Mouse (Mus musculus): ENCODE data around the gene Rprd1b. TPM values are rescaled to one million over a fixed set of nuclear protein-coding genes. Genes with fewer than 3 reads are reported as not detected.

The Rprd1b gene
- polyA plus RNA-seq, 1 experiment = 13.6 TPM

GRCm38 (mm10) chr2:158064571-158065048 is 36.3 kb downstream of the Rprd1b start:
- TF ChIP-seq POLR2A (IDR thresholded peaks at IDR 0.05; ENCODE audit: low read depth, low read length) (no peak), CTCF (IDR thresholded peaks at IDR 0.05; ENCODE audit: extremely low read depth, insufficient read depth, insufficient read length, insufficient replicate concordance) (no peak)
- Histone ChIP-seq H3K36me3 (ENCODE audit: control insufficient read depth, insufficient read depth, low read length) (peaks cover 11% of the 10 kb centered on the region), H3K27me3 (ENCODE audit: control insufficient read depth, insufficient read depth, low read length) (no peaks in the 10 kb centered on the region), H3K27ac (ENCODE audit: insufficient read depth, low read length) (no peak overlapping the region), H3K4me1 (ENCODE audit: control insufficient read depth, insufficient read depth, insufficient read length) (no peaks in the 10 kb centered on the region), H3K4me3 (ENCODE audit: extremely low read depth, insufficient read depth, insufficient read length) (no peak overlapping the region)
- WGBS = 65% methylated on average over 3 of the region's 3 CpGs
- DNase-seq (ENCODE audit: low read depth in 1 of 2, low spot score in 2 of 2) = no peak

DNA sequence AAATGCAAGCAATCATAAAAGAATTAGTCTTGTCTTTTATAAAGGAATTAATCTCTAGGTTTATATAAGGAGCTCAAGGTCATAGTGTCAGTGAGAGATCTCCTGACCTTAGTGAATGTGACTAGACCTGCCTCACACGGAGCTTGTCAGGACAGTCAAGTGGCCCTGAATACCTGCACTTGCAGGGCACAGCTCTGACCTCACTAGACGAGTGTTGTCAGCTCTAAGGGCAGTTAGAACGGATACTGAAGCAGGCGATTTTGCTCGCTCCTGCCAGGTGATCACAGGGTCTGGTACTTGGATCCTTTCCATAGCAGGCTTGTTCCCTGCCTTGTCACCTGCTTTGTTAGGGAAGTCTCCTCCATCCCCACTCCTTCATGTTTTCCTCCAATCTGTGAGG is 36.8 kb downstream of the Rprd1b start:
- Histone ChIP-seq H3K36me3 (ENCODE audit: control insufficient read depth, insufficient read depth, low read length) (peaks cover 11% of the 10 kb centered on the region), H3K27me3 (ENCODE audit: control insufficient read depth, insufficient read depth, low read length) (no peaks in the 10 kb centered on the region), H3K27ac (ENCODE audit: insufficient read depth, low read length) (no peak overlapping the region), H3K4me3 (ENCODE audit: extremely low read depth, insufficient read depth, insufficient read length) (no peak overlapping the region), H3K4me1 (ENCODE audit: control insufficient read depth, insufficient read depth, insufficient read length) (no peaks in the 10 kb centered on the region)
- no peak for DNase-seq (ENCODE audit: low read depth in 1 of 2, low spot score in 2 of 2)
- TF ChIP-seq POLR2A (IDR thresholded peaks at IDR 0.05; ENCODE audit: low read depth, low read length) = no peak
- no peak for TF ChIP-seq CTCF (IDR thresholded peaks at IDR 0.05; ENCODE audit: extremely low read depth, insufficient read depth, insufficient read length, insufficient replicate concordance)
- WGBS = 92% methylated on average over 5 of the region's 5 CpGs

GRCm38 (mm10) chr2:158066456-158066855 is 38.2 kb downstream of the Rprd1b start:
- no peak overlapping the region for H3K27ac ChIP-seq (ENCODE audit: insufficient read depth, low read length)
- H3K4me3 ChIP-seq (ENCODE audit: extremely low read depth, insufficient read depth, insufficient read length) = no peak overlapping the region
- TF ChIP-seq CTCF (IDR thresholded peaks at IDR 0.05; ENCODE audit: extremely low read depth, insufficient read depth, insufficient read length, insufficient replicate concordance) (no peak), POLR2A (IDR thresholded peaks at IDR 0.05; ENCODE audit: low read depth, low read length) (no peak)
- peaks cover 5% of the 10 kb centered on the region for H3K36me3 ChIP-seq (ENCODE audit: control insufficient read depth, insufficient read depth, low read length)
- DNase-seq (ENCODE audit: low read depth in 1 of 2, low spot score in 2 of 2) = no peak
- no peaks in the 10 kb centered on the region for H3K27me3 ChIP-seq (ENCODE audit: control insufficient read depth, insufficient read depth, low read length)
- H3K4me1 ChIP-seq (ENCODE audit: control insufficient read depth, insufficient read depth, insufficient read length) = no peaks in the 10 kb centered on the region

GRCm38 (mm10) chr2:158067260-158067824 is 39.0 kb downstream of the Rprd1b start:
- WGBS = 92% methylated on average over 5 of the region's 5 CpGs
- Histone ChIP-seq H3K4me1 (ENCODE audit: control insufficient read depth, insufficient read depth, insufficient read length) (no peaks in the 10 kb centered on the region), H3K4me3 (ENCODE audit: extremely low read depth, insufficient read depth, insufficient read length) (no peak overlapping the region), H3K36me3 (ENCODE audit: control insufficient read depth, insufficient read depth, low read length) (peaks cover 7% of the 10 kb centered on the region), H3K27ac (ENCODE audit: insufficient read depth, low read length) (no peak overlapping the region), H3K27me3 (ENCODE audit: control insufficient read depth, insufficient read depth, low read length) (no peaks in the 10 kb centered on the region)
- no peak for DNase-seq (ENCODE audit: low read depth in 1 of 2, low spot score in 2 of 2)
- TF ChIP-seq CTCF (IDR thresholded peaks at IDR 0.05; ENCODE audit: extremely low read depth, insufficient read depth, insufficient read length, insufficient replicate concordance) (no peak), POLR2A (IDR thresholded peaks at IDR 0.05; ENCODE audit: low read depth, low read length) (no peak)

- H3K4me1 ChIP-seq (ENCODE audit: control insufficient read depth, insufficient read depth, insufficient read length) = no peaks in the 10 kb centered on the region
- DNase-seq (ENCODE audit: low read depth in 1 of 2, low spot score in 2 of 2) = no peak
- peaks cover 7% of the 10 kb centered on the region for H3K36me3 ChIP-seq (ENCODE audit: control insufficient read depth, insufficient read depth, low read length)
- no peaks in the 10 kb centered on the region for H3K27me3 ChIP-seq (ENCODE audit: control insufficient read depth, insufficient read depth, low read length)
- TF ChIP-seq CTCF (IDR thresholded peaks at IDR 0.05; ENCODE audit: extremely low read depth, insufficient read depth, insufficient read length, insufficient replicate concordance) = no peak
- TF ChIP-seq POLR2A (IDR thresholded peaks at IDR 0.05; ENCODE audit: low read depth, low read length) = no peak
- no peak overlapping the region for H3K27ac ChIP-seq (ENCODE audit: insufficient read depth, low read length)
- H3K4me3 ChIP-seq (ENCODE audit: extremely low read depth, insufficient read depth, insufficient read length) = no peak overlapping the region
These were observed 40.2 kb downstream of the Rprd1b start for GRCm38 (mm10) chr2:158068444-158068971.

DNA sequence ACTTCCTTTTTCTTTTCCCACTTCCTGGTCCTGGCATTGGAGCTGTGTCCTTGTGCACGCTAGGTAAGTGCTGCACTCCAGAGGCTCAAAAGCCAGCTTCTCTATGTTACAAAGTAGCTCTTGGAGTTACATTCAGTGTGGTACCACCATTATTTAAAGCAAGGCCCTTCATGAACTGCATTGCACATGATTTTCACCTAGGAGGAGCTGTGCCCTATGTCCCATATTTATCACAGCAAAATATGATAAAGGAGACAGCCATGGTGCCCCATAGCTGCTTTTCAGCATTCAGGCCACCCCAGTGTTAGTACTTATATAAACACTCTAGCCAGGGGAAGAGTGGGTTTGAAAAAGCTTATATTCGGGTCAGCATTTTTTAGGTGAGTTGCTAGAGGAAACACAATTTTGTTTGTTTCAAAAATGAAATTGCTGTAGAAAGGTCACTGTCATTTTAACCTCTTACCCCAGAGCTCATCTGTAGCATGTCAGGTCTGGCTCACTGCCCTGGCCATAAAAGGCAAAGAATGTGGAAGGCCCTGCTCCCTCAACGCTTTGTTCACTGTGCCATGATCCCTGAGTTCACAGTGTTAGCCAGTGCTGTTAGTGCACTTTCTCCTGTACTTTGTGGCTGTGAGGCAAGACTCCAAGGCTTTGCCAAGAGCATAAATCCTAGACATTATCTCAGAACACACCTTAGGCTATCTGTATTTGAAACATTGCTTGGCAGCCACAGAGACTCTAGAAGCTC is 42.8 kb downstream of the Rprd1b start:
- no peaks in the 10 kb centered on the region for H3K4me1 ChIP-seq (ENCODE audit: control insufficient read depth, insufficient read depth, insufficient read length)
- no peak for TF ChIP-seq CTCF (IDR thresholded peaks at IDR 0.05; ENCODE audit: extremely low read depth, insufficient read depth, insufficient read length, insufficient replicate concordance)
- no peak for TF ChIP-seq POLR2A (IDR thresholded peaks at IDR 0.05; ENCODE audit: low read depth, low read length)
- WGBS = 83% methylated on average over 3 of the region's 3 CpGs
- no peak overlapping the region for H3K27ac ChIP-seq (ENCODE audit: insufficient read depth, low read length)
- no peaks in the 10 kb centered on the region for H3K27me3 ChIP-seq (ENCODE audit: control insufficient read depth, insufficient read depth, low read length)
- no peak overlapping the region for H3K4me3 ChIP-seq (ENCODE audit: extremely low read depth, insufficient read depth, insufficient read length)
- peaks cover 21% of the 10 kb centered on the region for H3K36me3 ChIP-seq (ENCODE audit: control insufficient read depth, insufficient read depth, low read length)
- DNase-seq (ENCODE audit: low read depth in 1 of 2, low spot score in 2 of 2) = no peak

- Histone ChIP-seq H3K4me1 (ENCODE audit: control insufficient read depth, insufficient read depth, insufficient read length) (no peaks in the 10 kb centered on the region), H3K36me3 (ENCODE audit: control insufficient read depth, insufficient read depth, low read length) (peaks cover 24% of the 10 kb centered on the region), H3K27me3 (ENCODE audit: control insufficient read depth, insufficient read depth, low read length) (no peaks in the 10 kb centered on the region), H3K4me3 (ENCODE audit: extremely low read depth, insufficient read depth, insufficient read length) (no peak overlapping the region), H3K27ac (ENCODE audit: insufficient read depth, low read length) (no peak overlapping the region)
- TF ChIP-seq POLR2A (IDR thresholded peaks at IDR 0.05; ENCODE audit: low read depth, low read length) (no peak), CTCF (IDR thresholded peaks at IDR 0.05; ENCODE audit: extremely low read depth, insufficient read depth, insufficient read length, insufficient replicate concordance) (no peak)
- WGBS = 88% methylated on average over 5 of the region's 5 CpGs
- no peak for DNase-seq (ENCODE audit: low read depth in 1 of 2, low spot score in 2 of 2)
These were observed 43.3 kb downstream of the Rprd1b start for GRCm38 (mm10) chr2:158071633-158071995.

All from spleen, adult 2 months (tissue).